Comparison of ENCODE assay signal across 9 mouse cellular contexts in the genomic region with DNA sequence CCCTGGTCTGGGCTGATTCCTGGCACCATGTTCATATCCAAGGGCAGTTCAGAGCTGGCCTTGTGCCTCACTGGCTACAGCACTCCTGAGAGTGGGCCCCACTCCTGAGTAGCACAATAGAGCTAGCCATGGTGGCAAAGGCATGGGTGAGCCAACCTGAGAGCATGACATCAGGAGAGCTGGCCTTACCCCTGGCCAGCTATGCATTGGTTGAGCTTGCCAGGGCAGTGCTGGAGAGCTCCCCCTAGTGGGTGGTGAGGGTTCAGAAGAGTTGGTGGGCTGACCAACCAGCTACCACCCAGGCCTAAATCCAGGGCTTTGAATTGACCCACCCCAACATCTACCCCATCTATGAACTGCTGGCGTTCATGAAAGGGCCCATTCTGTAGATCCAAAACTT.
DNase-seq lines count a peak whose midpoint lies in the region; ATAC-seq and TF ChIP-seq lines count a peak whose summit lies in the region.
"Had no signal": no experiment of that assay in that cellular context is flagged by ENCODE, and none has a peak within 500 bp of the region (broad histone marks: within the 10 kb centered on the region; RNA-seq: fewer than 3 reads in every experiment).

No protein-coding gene starts in this region.

- CTCF ChIA-PET in Patski (lab: Charles Lee): interaction anchor here (2.2 to 2.5 kb wide), 2 partner anchors 12 to 15 kb away, joined by 6 read pairs; no protein-coding TSS in a partner anchor

- no peak overlapping the region for H3K27ac ChIP-seq in kidney, adult 2 months (ENCODE audit: insufficient read depth, low read depth, low read length)
- H3K27ac ChIP-seq in liver, postnatal 0 days (ENCODE audit: low read depth): no peak overlapping the region
- no peak overlapping the region for H3K27ac ChIP-seq in hindbrain, embryonic 12.5 days
- H3K27ac ChIP-seq: midbrain, embryonic 15.5 days had no signal

- in situ Hi-C loops in Patski (cut with MboI; ENCODE audit: low pct_unique_long_range_greater_than_20kb): no loop called here

- H3K9ac ChIP-seq in liver, postnatal 0 days (replicated peaks): no peak overlapping the region
- no peak overlapping the region for H3K9ac ChIP-seq in hindbrain, embryonic 12.5 days
- H3K9ac ChIP-seq: midbrain, embryonic 15.5 days had no signal

- no peak for ATAC-seq in Patski
- no peak for ATAC-seq in liver, postnatal 0 days
- no peak for ATAC-seq in hindbrain, embryonic 12.5 days (ENCODE audit: low FRiP score)
- ATAC-seq: midbrain, embryonic 15.5 days had no signal

- no peak for TF ChIP-seq EP300 in liver, postnatal 0 days (IDR thresholded peaks at IDR 0.05; ENCODE audit: low read depth)

- H3K4me2 ChIP-seq in liver, postnatal 0 days (ENCODE audit: low read depth, low read length): no peak overlapping the region
- H3K4me2 ChIP-seq in hindbrain, embryonic 12.5 days (replicated peaks): no peak overlapping the region
- H3K4me2 ChIP-seq: midbrain, embryonic 15.5 days had no signal

- H3K4me1 ChIP-seq in kidney, adult 2 months (ENCODE audit: control insufficient read depth, insufficient read depth, low read length): no peaks in the 10 kb centered on the region
- H3K4me1 ChIP-seq in liver, postnatal 0 days (ENCODE audit: insufficient read depth): no peaks in the 10 kb centered on the region
- no peaks in the 10 kb centered on the region for H3K4me1 ChIP-seq in hindbrain, embryonic 12.5 days
- H3K4me1 ChIP-seq: midbrain, embryonic 15.5 days had no signal

- H3K27me3 ChIP-seq in kidney, adult 2 months (replicated peaks; ENCODE audit: control insufficient read depth, insufficient read depth, low read length): no peaks in the 10 kb centered on the region
- H3K27me3 ChIP-seq in Patski: no peaks in the 10 kb centered on the region
- H3K27me3 ChIP-seq in liver, postnatal 0 days (ENCODE audit: insufficient read depth, low read length): no peaks in the 10 kb centered on the region
- H3K27me3 ChIP-seq in hindbrain, embryonic 12.5 days: no peaks in the 10 kb centered on the region
- H3K27me3 ChIP-seq: midbrain, embryonic 15.5 days had no signal

- POLR2A ChIA-PET in Patski (lab: Charles Lee): no interaction called here

- TF ChIP-seq POLR2A in kidney, adult 2 months (IDR thresholded peaks at IDR 0.05; ENCODE audit: low read depth, low read length): no peak

- H3K4me3 ChIP-seq in kidney, adult 2 months (ENCODE audit: insufficient read depth, low read depth, low read length): no peak overlapping the region
- H3K4me3 ChIP-seq in liver, postnatal 0 days (ENCODE audit: low read depth, low read length): no peak overlapping the region
- H3K4me3 ChIP-seq in hindbrain, embryonic 12.5 days: no peak overlapping the region
- H3K4me3 ChIP-seq: midbrain, embryonic 15.5 days had no signal

- no peaks in the 10 kb centered on the region for H3K36me3 ChIP-seq in kidney, adult 2 months (ENCODE audit: control insufficient read depth, insufficient read depth, low read length)
- no peaks in the 10 kb centered on the region for H3K36me3 ChIP-seq in liver, postnatal 0 days (replicated peaks; ENCODE audit: insufficient read depth, low read length)
- no peaks in the 10 kb centered on the region for H3K36me3 ChIP-seq in hindbrain, embryonic 12.5 days
- H3K36me3 ChIP-seq: midbrain, embryonic 15.5 days had no signal

- no peaks in the 10 kb centered on the region for H3K9me3 ChIP-seq in liver, postnatal 0 days (ENCODE audit: low read length)
- H3K9me3 ChIP-seq in hindbrain, embryonic 12.5 days (replicated peaks): no peaks in the 10 kb centered on the region
- H3K9me3 ChIP-seq: midbrain, embryonic 15.5 days had no signal

- peak; percentile 30 for DNase-seq in kidney, adult 2 months
- no peak for DNase-seq in kidney, adult 11 months
- peak; percentile 46 to 50 for DNase-seq in B cell, adult 2 months
- no peak for DNase-seq in Patski (ENCODE audit: low read depth, low spot score)
- DNase-seq in liver, postnatal 0 days: peak; percentile 33
- DNase-seq in right cerebral cortex, postnatal 4 days: no peak
- no peak for DNase-seq in left cerebral cortex, adult 8-10 months (ENCODE audit: low spot score in 2 of 2)

- WGBS in kidney, adult 2 months: 100% methylated on average over 1 of the region's 1 CpGs
- WGBS in liver, postnatal 0 days (ENCODE audit: insufficient replicate concordance): 71% methylated on average over 1 of the region's 1 CpGs
- 94% methylated on average over 1 of the region's 1 CpGs for WGBS in hindbrain, embryonic 12.5 days

- TF ChIP-seq CTCF in kidney, adult 2 months (conservative IDR thresholded peaks at IDR 0.05; ENCODE audit: insufficient read depth, insufficient read length, low read depth, low read length): peak; percentile 60
- peak; percentile 47 for TF ChIP-seq CTCF in Patski (IDR thresholded peaks at IDR 0.05)
- TF ChIP-seq CTCF in liver, postnatal 0 days (IDR thresholded peaks at IDR 0.05; ENCODE audit: low read depth): peak; percentile 59

Comparison
In these comparisons a context has a peak if more than half of its experiments do, and no peak if none do; other contexts are left out.
1. DNase-seq: peak in kidney, adult 2 months (single experiment), B cell, adult 2 months (2 of 2) and liver, postnatal 0 days (single experiment); none in kidney, adult 11 months (single experiment), Patski (single experiment), right cerebral cortex, postnatal 4 days (single experiment) and left cerebral cortex, adult 8-10 months (0 of 2).
2. Peak in every context shown above with its lines, with median percentiles within 50 percentile points of each other: CTCF ChIP-seq.